Mouse (Mus musculus) neural tube, embryonic 11.5 days (tissue): ENCODE measurements around the gene Kcna6. TPM values are rescaled to one million over a fixed set of nuclear protein-coding genes. Genes with fewer than 3 reads are reported as not detected.

Experiments used
- ATAC-seq: fragments of 200-750 bp; cut with Nextera tagmentation; 2 replicates; pipeline ENCODE4 v1.8.0; 2017; ENCODE audit warnings: moderate number of reproducible peaks, mild to moderate bottlenecking, moderate TSS enrichment, moderate library complexity; ENCODE audit not compliant: insufficient read depth, low FRiP score, low TSS enrichment
- DNase-seq: peaks from one replicate; pipeline ENCODE4 v3.0.0-alpha.2; 2015; ENCODE audit warnings: low spot score
- H3K27ac ChIP-seq: fragments of 300-500 bp; sonication (generic); 2 replicates; pipeline ENCODE4 v1.5.1; 2014; ENCODE audit warnings: low read depth, mild to moderate bottlenecking, low read length
- H3K27me3 ChIP-seq: fragments of 300-500 bp; sonication (generic); 2 replicates; pipeline ENCODE4 v1.6.1; 2014; ENCODE audit warnings: mild to moderate bottlenecking, low read length, mixed read lengths; ENCODE audit not compliant: control insufficient read depth, insufficient read depth
- H3K36me3 ChIP-seq: fragments of 300-500 bp; sonication (generic); 2 replicates; pipeline ENCODE4 v1.6.1; 2014; ENCODE audit warnings: mild to moderate bottlenecking, low read length, moderate library complexity, mixed read lengths; ENCODE audit not compliant: control insufficient read depth, insufficient read depth
- H3K4me1 ChIP-seq: fragments of 300-500 bp; sonication (generic); 2 replicates; pipeline ENCODE4 v1.6.1; 2014; ENCODE audit warnings: low read length, mixed read lengths; ENCODE audit not compliant: control insufficient read depth, insufficient read depth
- H3K4me2 ChIP-seq: fragments of 300-500 bp; sonication (generic); 2 replicates; pipeline ENCODE4 v1.6.1; 2014; ENCODE audit warnings: low read depth, mild to moderate bottlenecking, moderate library complexity
- H3K4me3 ChIP-seq: fragments of 300-500 bp; sonication (generic); 2 replicates; pipeline ENCODE4 v1.5.1; 2014; ENCODE audit warnings: low read depth, low read length
- H3K9ac ChIP-seq: fragments of 300-500 bp; sonication (generic); 2 replicates; pipeline ENCODE4 v1.6.1; 2014; ENCODE audit warnings: mild to moderate bottlenecking, low read length
- H3K9me3 ChIP-seq: fragments of 300-500 bp; sonication (generic); 2 replicates; pipeline ENCODE4 v1.6.1; 2016; ENCODE audit warnings: low read length; ENCODE audit not compliant: control insufficient read depth
- WGBS: fragments of 180-500 bp; shearing (Covaris S2); extraction: QIAGEN DNeasy Blood & Tissue Kit; methylation state at CpG from one replicate; pipeline ENCODE4 v1.1.7; 2014; 5-methylcytosine and 5-hydroxymethylcytosine counted together
- polyA plus RNA-seq: library from polyadenylated mRNA; unstranded; fragments of >200 nt; fragmentation: Nextera tagmentation; extraction: Ambion mirVana; gene quantifications from 2 replicates; pipeline ENCODE4 v1.2.1, GENCODE M21; 2014

Gene Kcna6
- polyA plus RNA-seq, 1 experiment from 2014 or later, result 10.5 TPM

DNA sequence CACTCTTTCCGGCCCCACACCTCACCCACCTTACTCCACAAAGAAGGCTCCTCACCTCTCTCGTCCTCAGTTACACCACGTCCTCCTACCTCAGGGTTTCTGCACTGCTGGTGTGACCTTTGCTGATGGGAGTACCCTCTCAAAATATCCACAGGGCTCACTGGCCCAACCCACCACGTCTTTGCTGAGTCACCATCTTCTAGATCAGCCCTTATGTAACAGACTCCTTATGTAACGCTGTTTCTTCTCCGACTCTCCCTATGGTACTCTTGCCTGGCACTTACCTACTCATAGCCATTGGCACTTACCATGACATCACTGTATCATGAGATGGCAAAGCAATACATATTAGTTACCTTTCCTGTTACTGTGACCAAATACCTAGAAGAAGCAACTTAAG lies 27.9 kb downstream of the Kcna6 start:
- DNase-seq (no peak), ATAC-seq (no peak)
- Histone ChIP-seq H3K4me1 (no peaks in the 10 kb centered on the region), H3K36me3 (no peaks in the 10 kb centered on the region), H3K27me3 (no peaks in the 10 kb centered on the region), H3K9me3 (no peaks in the 10 kb centered on the region), H3K9ac (no peak overlapping the region), H3K4me3 (no peak overlapping the region), H3K4me2 (no peak overlapping the region), H3K27ac (no peak overlapping the region)
- WGBS, result 87% methylated on average over 6 of the region's 6 CpGs

DNA sequence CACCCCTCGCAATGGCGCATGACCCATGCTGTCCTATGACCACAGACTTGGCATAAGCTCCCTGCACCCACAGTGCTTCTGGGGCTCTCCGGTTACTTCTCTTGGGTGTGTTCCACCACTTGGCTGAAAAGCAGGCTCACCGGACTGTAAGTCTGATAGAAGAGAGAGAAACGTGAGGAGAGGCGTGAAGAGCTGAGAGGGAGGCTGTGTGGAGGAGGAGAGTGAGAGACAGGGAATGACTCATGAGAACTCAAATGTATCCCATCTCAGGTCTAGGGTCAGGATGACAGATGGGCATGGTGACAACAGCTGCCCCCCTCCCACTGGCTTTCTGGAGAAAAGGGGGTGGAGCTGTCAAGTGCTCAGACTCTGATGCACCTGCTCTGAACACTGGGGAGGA lies 34.5 kb downstream of the Kcna6 start:
- DNase-seq, result no peak

DNA sequence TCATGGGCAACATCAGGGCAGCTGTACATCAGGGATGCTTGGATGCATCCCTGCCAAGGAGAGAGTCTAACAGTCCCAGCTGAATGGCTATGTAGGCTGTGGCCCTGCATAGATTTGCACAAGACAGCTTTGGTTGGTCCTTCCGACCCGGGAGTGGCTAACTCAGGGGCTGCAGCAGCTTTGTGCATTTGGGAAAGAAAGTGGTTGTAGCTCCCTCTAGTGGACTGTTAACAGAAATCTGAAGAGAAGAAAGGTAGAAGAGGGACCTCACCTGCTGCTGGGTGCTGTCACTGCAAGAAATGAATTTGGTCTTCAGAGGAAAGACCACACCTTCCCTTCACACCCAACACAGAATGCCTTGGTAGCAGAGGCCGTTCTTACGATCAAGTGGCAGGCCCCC lies 36.0 kb downstream of the Kcna6 start:
- Histone ChIP-seq H3K4me2 (no peak overlapping the region), H3K27ac (no peak overlapping the region), H3K4me3 (no peak overlapping the region), H3K9ac (no peak overlapping the region), H3K27me3 (0 out of 2 replicates have a peak, but pooled peaks cover 2% of the 10 kb centered on the region), H3K9me3 (no peaks in the 10 kb centered on the region), H3K36me3 (no peaks in the 10 kb centered on the region), H3K4me1 (no peaks in the 10 kb centered on the region)
- ATAC-seq (no peak), DNase-seq (peak; percentile 52)
- 34% methylated on average over 4 of the region's 4 CpGs for WGBS

More for the DNA sequence above, 34.5 kb downstream of the Kcna6 start:
- ATAC-seq, result no peak
- WGBS, result 77% methylated on average over 6 of the region's 6 CpGs
- no peaks in the 10 kb centered on the region for H3K36me3 ChIP-seq
- H3K27me3 ChIP-seq, result 0 out of 2 replicates have a peak, but pooled peaks cover 2% of the 10 kb centered on the region
- H3K9me3 ChIP-seq, result no peaks in the 10 kb centered on the region
- no peak overlapping the region for H3K4me3 ChIP-seq
- H3K4me2 ChIP-seq, result no peak overlapping the region
- H3K4me1 ChIP-seq, result no peaks in the 10 kb centered on the region
- no peak overlapping the region for H3K9ac ChIP-seq
- H3K27ac ChIP-seq, result no peak overlapping the region

DNA sequence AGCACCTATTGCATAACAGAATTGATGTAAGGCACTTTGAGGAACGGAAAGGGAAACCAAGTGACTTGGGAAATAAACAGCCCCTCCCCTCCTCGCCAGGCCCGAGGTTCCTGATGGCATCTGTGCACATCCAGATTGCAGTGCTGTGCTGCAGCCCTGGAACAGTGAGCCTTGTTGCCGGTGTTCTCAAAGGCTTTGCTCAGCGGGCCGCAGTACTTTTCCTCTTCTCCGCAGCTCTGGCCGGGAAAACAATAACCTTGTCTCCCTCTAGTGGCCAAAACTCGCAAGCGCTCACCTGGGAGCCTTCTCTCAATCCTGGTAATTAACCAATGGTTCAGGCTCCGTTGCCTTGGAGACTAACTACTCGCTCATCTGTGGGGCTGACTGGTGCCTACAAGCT lies 38.4 kb downstream of the Kcna6 start:
- Histone ChIP-seq H3K36me3 (no peaks in the 10 kb centered on the region), H3K9ac (no peak overlapping the region), H3K9me3 (no peaks in the 10 kb centered on the region), H3K4me2 (no peak overlapping the region), H3K27me3 (0 out of 2 replicates have a peak, but pooled peaks cover 2% of the 10 kb centered on the region), H3K27ac (no peak overlapping the region), H3K4me3 (no peak overlapping the region), H3K4me1 (no peaks in the 10 kb centered on the region)
- 4% methylated on average over 12 of the region's 12 CpGs for WGBS
- ATAC-seq (peak; percentile 64), DNase-seq (peak; percentile 78)

DNA sequence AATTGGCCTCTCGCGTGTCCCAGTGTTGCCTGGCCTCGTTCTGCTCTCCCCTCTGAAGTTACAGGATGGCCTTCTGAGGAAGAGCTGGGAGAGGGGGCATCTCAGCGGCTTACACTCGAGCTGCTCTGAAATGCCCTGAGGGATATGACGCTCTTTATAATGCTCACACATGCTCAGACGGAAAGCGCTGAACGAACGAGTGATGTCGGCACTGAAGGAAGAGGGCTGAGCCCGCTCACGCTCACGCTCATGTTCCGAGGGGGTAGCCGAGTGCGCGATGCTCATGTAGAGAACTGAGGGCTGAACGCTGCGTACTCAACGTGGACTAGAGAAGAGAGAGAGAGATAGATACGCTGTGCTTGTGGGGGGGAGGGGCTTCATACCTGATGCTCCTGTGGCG lies 39.3 kb downstream of the Kcna6 start:
- Histone ChIP-seq H3K9me3 (no peaks in the 10 kb centered on the region), H3K9ac (no peak overlapping the region), H3K27me3 (0 out of 2 replicates have a peak, but pooled peaks cover 2% of the 10 kb centered on the region), H3K27ac (no peak overlapping the region), H3K4me1 (no peaks in the 10 kb centered on the region), H3K4me3 (no peak overlapping the region), H3K36me3 (no peaks in the 10 kb centered on the region), H3K4me2 (no peak overlapping the region)
- no peak for DNase-seq
- WGBS, result 80% methylated on average over 23 of the region's 23 CpGs
- ATAC-seq, result no peak

DNA sequence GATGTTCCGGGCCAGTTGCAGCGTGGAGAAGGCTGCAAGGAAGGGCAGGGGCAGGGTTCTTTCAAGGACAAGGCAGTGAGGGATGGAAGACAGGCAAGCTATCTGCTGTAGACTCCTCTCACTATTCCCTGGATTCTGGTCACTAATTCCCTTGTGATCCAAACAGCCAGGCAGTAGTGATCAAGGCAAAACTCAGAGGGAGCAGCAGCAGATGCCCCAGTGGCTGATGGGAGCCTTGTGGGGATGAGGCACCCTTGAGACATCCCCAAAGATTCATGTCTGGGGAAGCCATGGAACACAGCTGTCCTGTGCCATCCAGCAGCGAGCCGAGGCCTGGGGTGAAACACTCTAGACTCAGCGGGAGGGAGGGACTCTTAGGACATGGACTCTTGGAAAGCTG lies 40.5 kb downstream of the Kcna6 start:
- no peak overlapping the region for H3K4me2 ChIP-seq
- ATAC-seq, result no peak
- H3K27ac ChIP-seq, result no peak overlapping the region
- H3K4me1 ChIP-seq, result no peaks in the 10 kb centered on the region
- 80% methylated on average over 5 of the region's 5 CpGs for WGBS
- DNase-seq, result no peak
- no peaks in the 10 kb centered on the region for H3K9me3 ChIP-seq
- H3K9ac ChIP-seq, result no peak overlapping the region
- no peaks in the 10 kb centered on the region for H3K36me3 ChIP-seq
- 0 out of 2 replicates have a peak, but pooled peaks cover 2% of the 10 kb centered on the region for H3K27me3 ChIP-seq
- no peak overlapping the region for H3K4me3 ChIP-seq

DNA sequence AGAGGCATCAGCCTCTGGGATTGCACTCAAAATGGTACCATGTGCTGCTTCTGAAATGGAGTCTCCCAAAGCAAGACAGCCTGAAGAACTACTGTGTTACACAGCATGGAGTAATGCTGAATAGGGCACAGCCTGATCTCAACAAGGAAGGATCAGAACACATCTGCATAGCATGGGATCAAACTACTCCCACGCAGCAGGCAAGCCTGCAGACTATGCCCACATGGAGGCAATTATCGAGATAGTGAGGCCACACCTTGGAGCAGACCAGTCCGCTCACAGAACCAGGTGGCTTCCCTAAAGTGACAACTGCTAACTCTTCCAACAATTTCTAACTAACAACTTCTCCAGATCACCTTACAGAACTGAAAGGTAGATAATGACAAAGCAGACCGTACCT lies 53.4 kb downstream of the Kcna6 start:
- WGBS, result 78% methylated on average over 4 of the region's 4 CpGs

DNA sequence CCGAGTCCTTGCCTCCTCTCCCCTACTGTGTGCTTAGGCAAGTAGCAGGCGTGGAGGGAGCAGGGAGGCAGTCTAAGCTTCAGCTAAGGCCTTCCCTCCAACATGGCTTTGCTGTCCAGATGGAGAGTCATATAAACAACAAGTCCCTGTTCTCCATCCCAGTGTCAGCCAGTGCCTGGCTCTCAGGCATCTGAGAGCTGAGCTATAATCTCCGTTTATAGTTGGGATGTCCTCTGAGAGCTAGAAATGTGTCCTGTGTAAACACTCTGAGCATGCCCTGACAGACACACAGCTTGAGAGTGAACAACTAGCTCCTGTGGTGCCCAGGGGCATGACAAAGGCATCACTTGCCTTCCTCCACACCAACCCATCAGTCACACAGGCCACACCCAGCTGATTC lies 55.3 kb downstream of the Kcna6 start:
- no peak for ATAC-seq
- WGBS, result 65% methylated on average over 3 of the region's 3 CpGs
- no peak overlapping the region for H3K9ac ChIP-seq
- H3K27me3 ChIP-seq, result no peaks in the 10 kb centered on the region
- H3K27ac ChIP-seq, result no peak overlapping the region
- no peak overlapping the region for H3K4me3 ChIP-seq
- H3K4me2 ChIP-seq, result no peak overlapping the region
- no peaks in the 10 kb centered on the region for H3K4me1 ChIP-seq
- no peaks in the 10 kb centered on the region for H3K36me3 ChIP-seq
- DNase-seq, result no peak
- H3K9me3 ChIP-seq, result no peaks in the 10 kb centered on the region

More for the DNA sequence above, 53.4 kb downstream of the Kcna6 start:
- Histone ChIP-seq H3K4me3 (no peak overlapping the region), H3K9ac (no peak overlapping the region), H3K4me2 (no peak overlapping the region), H3K27ac (no peak overlapping the region), H3K4me1 (no peaks in the 10 kb centered on the region), H3K27me3 (no peaks in the 10 kb centered on the region), H3K9me3 (no peaks in the 10 kb centered on the region), H3K36me3 (no peaks in the 10 kb centered on the region)
- DNase-seq, result no peak
- no peak for ATAC-seq

DNA sequence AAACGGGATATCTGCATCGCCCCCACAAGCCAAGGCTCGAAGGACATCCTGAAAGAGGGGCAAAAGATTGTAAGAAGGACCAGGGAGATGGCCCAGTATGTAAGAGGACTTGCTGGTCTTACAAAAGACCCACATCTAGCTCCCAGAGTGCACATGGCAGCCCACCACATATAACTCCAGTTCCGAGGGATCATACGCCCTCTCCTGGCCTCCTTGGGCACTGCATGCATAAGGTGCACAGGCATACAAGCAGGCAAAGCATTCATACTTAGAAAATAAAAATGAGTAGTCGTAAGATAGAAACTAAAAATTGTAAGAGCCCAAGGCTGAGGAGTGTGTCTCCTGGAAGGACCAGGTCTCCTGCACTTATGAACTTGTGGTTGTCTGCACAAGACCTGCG lies 61.5 kb downstream of the Kcna6 start:
- 69% methylated on average over 7 of the region's 7 CpGs for WGBS
- Histone ChIP-seq H3K27ac (no peak overlapping the region), H3K4me3 (no peak overlapping the region), H3K9me3 (no peaks in the 10 kb centered on the region), H3K9ac (no peak overlapping the region), H3K36me3 (no peaks in the 10 kb centered on the region), H3K4me1 (no peaks in the 10 kb centered on the region), H3K27me3 (no peaks in the 10 kb centered on the region), H3K4me2 (no peak overlapping the region)
- ATAC-seq (no peak), DNase-seq (peak; percentile 52)
